Mouse (Mus musculus) skeletal muscle tissue, adult 2 months (tissue): ENCODE results near the gene Fchsd2.

ENCODE experiments used
- DNase-seq: peaks from one replicate; pipeline ENCODE4 v3.0.0-alpha.2; 2012; ENCODE audit warnings: low read depth, low spot score

Gene Fchsd2

GRCm38 (mm10) chr7:101092618-101093017, at the start of gene Fchsd2:
TSS of gene Fchsd2 (plus strand) at chr7:101092863.
- peak; percentile 44 for DNase-seq

GRCm38 (mm10) chr7:101043846-101044541, 48.7 kb upstream of the Fchsd2 start:
- DNase-seq, result no peak

GRCm38 (mm10) chr7:101048247-101048646, 44.4 kb upstream of the Fchsd2 start:
- DNase-seq, result no peak

- peak; percentile 96 for DNase-seq
Observed at GRCm38 (mm10) chr7:101049326-101050087, 43.2 kb upstream of the Fchsd2 start.

- DNase-seq, result no peak
Observed at GRCm38 (mm10) chr7:101050724-101051550, 41.7 kb upstream of the Fchsd2 start.

GRCm38 (mm10) chr7:101051551-101052221, 41.0 kb upstream of the Fchsd2 start:
- peak; percentile 76 for DNase-seq

- no peak for DNase-seq
Observed at GRCm38 (mm10) chr7:101053136-101053535, 39.5 kb upstream of the Fchsd2 start.

- DNase-seq, result no peak
Observed at GRCm38 (mm10) chr7:101057309-101057708, 35.4 kb upstream of the Fchsd2 start.

GRCm38 (mm10) chr7:101059188-101059587, 33.5 kb upstream of the Fchsd2 start:
- DNase-seq, result no peak

- DNase-seq, result no peak
Observed at GRCm38 (mm10) chr7:101060476-101060875, 32.2 kb upstream of the Fchsd2 start.

GRCm38 (mm10) chr7:101061381-101061780, 31.3 kb upstream of the Fchsd2 start:
- DNase-seq, result peak; percentile 64

- peak; percentile 41 for DNase-seq
Observed at GRCm38 (mm10) chr7:101062246-101062645, 30.4 kb upstream of the Fchsd2 start.

- DNase-seq, result no peak
Observed at GRCm38 (mm10) chr7:101063523-101063922, 29.1 kb upstream of the Fchsd2 start.

- DNase-seq, result no peak
Observed at GRCm38 (mm10) chr7:101064697-101065688, 27.7 kb upstream of the Fchsd2 start.

GRCm38 (mm10) chr7:101066009-101066408, 26.7 kb upstream of the Fchsd2 start:
- no peak for DNase-seq

- no peak for DNase-seq
Observed at GRCm38 (mm10) chr7:101066650-101067346, 25.9 kb upstream of the Fchsd2 start.

- DNase-seq, result no peak
Observed at GRCm38 (mm10) chr7:101067521-101067920, 25.1 kb upstream of the Fchsd2 start.

GRCm38 (mm10) chr7:101069271-101069670, 23.4 kb upstream of the Fchsd2 start:
- no peak for DNase-seq

GRCm38 (mm10) chr7:101070406-101070805, 22.3 kb upstream of the Fchsd2 start:
- no peak for DNase-seq

GRCm38 (mm10) chr7:101071020-101071419, 21.6 kb upstream of the Fchsd2 start:
- DNase-seq, result no peak
